Mouse (Mus musculus): ENCODE data around the gene Vwc2l.

Gene Vwc2l

DNA sequence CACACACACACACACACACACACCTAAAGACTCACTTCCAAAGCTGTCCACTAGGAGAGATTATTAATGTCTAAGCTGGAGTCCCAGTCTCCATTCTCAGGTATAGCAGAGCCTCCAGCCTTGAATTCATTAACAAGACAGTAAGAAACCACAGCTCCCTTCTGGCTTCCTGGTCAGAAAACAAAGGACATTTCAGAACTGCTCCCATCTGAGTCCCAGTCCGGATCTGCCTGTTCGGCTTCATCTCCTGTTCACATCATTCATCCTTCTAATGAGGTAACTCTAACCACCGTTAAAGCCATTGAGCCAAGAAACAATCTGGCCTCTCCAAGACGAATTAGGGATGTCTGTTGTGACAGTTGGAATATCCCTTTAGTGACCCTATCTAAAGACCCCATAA, 185.7 kb downstream of the Vwc2l start:
- DNase-seq (ENCODE audit: low spot score) = no peak

DNA sequence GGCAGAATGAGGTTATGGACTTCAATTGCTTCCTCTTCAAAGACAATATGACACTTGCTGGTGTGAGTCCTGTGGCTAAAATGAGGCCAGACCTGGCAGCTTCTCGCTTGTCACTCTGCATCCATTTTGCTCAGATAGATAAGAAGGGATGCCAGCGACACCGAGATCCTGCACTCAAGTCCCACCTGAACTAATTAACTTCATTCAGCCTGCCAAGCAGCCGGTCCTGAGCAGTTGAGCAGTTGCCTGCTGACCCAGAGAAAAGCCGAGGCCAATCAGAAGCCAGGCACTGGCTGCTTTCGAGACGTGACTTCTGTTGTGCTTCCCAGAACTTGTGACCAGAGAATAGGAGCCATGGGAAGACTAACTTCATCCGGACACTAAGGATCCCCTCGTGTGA, 187.6 kb downstream of the Vwc2l start:
- no peak for DNase-seq (ENCODE audit: low spot score)

DNA sequence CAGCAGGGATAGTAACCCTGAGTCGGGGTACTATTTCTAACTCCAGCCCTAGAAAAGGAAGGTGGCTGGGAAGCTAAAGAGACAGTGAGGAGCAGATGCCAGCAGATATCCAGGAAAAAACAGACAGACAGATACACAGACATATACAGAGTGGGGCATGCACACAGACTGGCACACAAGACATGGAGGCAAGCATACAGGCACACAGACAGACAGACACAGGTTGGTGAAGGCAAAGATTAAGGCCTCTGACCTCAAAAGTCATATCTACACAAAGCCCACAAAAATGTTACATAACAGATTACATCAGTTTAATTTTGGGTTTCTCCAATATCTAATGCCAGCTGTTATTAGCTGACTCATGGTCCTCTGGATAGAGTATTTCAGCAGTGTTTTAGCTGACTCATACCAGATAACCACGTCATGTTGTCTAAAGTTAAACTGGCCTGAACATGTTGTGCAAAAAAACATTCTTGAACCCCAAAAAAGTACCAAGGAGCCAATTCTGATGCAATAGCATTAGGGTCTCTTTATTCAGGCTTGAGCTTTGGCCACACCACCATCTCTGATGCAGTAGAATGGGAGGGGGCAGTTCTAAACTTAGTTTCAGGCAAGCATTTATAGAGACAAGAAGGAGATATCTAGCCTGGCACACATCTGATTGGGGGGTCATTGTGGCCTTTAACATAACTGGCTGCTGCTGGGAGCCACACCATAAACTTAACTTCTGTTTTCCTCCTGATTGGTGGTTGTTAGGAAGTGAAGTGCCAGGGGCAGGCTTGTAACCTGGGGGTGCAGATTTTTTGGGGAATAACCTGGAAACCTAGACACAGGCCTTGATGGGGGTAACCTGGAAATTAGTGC, 192.9 kb downstream of the Vwc2l start:
- DNase-seq (ENCODE audit: low spot score) = no peak

DNA sequence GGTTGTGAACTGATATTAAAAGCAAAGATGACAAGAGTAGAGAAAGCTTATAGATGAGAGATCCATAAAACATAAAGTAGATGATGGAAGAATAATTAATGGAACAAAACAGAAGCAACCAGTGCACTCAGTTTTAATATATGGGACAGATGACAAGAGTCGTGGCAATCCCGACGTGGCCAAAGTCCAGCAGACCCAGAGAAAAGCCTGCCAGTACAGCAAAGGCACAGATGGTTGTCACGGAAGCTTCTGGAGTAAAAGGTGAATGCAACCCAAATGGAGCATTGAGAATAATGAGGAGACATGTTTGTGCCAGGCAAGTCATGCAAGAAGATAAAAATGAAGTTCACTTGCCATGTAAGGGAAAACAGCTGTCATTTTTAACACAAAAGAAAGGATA, 207.5 kb downstream of the Vwc2l start:
- DNase-seq (ENCODE audit: low spot score) = no peak
